ENCODE assay signal across 22 mouse cellular contexts in genomic region chr11:72801182-72801581, GRCm38 (mm10). TPM values are rescaled to one million over a fixed set of nuclear protein-coding genes. Genes with fewer than 3 reads are reported as not detected.
DNase-seq lines count a peak whose midpoint lies in the region; ATAC-seq and TF ChIP-seq lines count a peak whose summit lies in the region.
"Had no signal": no experiment of that assay in that cellular context is flagged by ENCODE, and none has a peak within 500 bp of the region (broad histone marks: within the 10 kb centered on the region; RNA-seq: fewer than 3 reads in every experiment).

No protein-coding gene starts in this region.

- no peaks in the 10 kb centered on the region for H3K9me3 ChIP-seq in intestine, embryonic 15.5 days
- H3K9me3 ChIP-seq in intestine, embryonic 16.5 days (ENCODE audit: control insufficient read depth, low read length): no peaks in the 10 kb centered on the region
- no peaks in the 10 kb centered on the region for H3K9me3 ChIP-seq in intestine, postnatal 0 days (ENCODE audit: control insufficient read depth)
- no peaks in the 10 kb centered on the region for H3K9me3 ChIP-seq in liver, postnatal 0 days (ENCODE audit: low read length)
- H3K9me3 ChIP-seq in embryonic facial prominence, embryonic 10.5 days: no peaks in the 10 kb centered on the region
- H3K9me3 ChIP-seq: G1E had no signal

- H3K4me1 ChIP-seq in intestine, embryonic 15.5 days (replicated peaks): peaks cover 5% of the 10 kb centered on the region
- H3K4me1 ChIP-seq in intestine, embryonic 16.5 days (ENCODE audit: control insufficient read depth, insufficient read depth, low read length): peaks cover 25% of the 10 kb centered on the region
- H3K4me1 ChIP-seq in intestine, postnatal 0 days (replicated peaks; ENCODE audit: control insufficient read depth, insufficient read depth, low read length): peaks cover 16% of the 10 kb centered on the region; the same call in 1 of the 2 replicates
- peaks cover 7% of the 10 kb centered on the region for H3K4me1 ChIP-seq in liver, postnatal 0 days (ENCODE audit: insufficient read depth)
- H3K4me1 ChIP-seq in embryonic facial prominence, embryonic 10.5 days: peaks cover 11% of the 10 kb centered on the region

- H3K4me3 ChIP-seq in intestine, embryonic 15.5 days (replicated peaks): no peak overlapping the region
- H3K4me3 ChIP-seq in intestine, embryonic 16.5 days (ENCODE audit: low read length): no peak overlapping the region
- no peak overlapping the region for H3K4me3 ChIP-seq in intestine, postnatal 0 days (ENCODE audit: low read depth, low read length)
- H3K4me3 ChIP-seq in liver, postnatal 0 days (ENCODE audit: low read depth, low read length): no peak overlapping the region
- no peak overlapping the region for H3K4me3 ChIP-seq in embryonic facial prominence, embryonic 10.5 days

- TF ChIP-seq EP300 in liver, postnatal 0 days (IDR thresholded peaks at IDR 0.05; ENCODE audit: low read depth): no peak

- peak; percentile 17 for DNase-seq in heart, adult 11 months
- no peak for DNase-seq in heart, postnatal 4 days
- DNase-seq in liver, postnatal 0 days: no peak
- DNase-seq in embryonic facial prominence, embryonic 10.5 days (ENCODE audit: low spot score): no peak
- no peak for DNase-seq in thymus, postnatal 0 days (ENCODE audit: low spot score)
- DNase-seq: adrenal gland, adult 2 months; adrenal gland, adult 8-10 months; adrenal gland, postnatal 10 days; adrenal gland, postnatal 14 days; adrenal gland, postnatal 25 days; adrenal gland, postnatal 36 days; B cell, adult 2 months; cerebellum, adult 11 months; cerebellum, adult 11-12 months had no signal

- peak; percentile 75 for ATAC-seq in intestine, embryonic 15.5 days
- peak; percentile 71 for ATAC-seq in intestine, embryonic 16.5 days
- peak; percentile 63 for ATAC-seq in intestine, postnatal 0 days
- ATAC-seq in liver, postnatal 0 days: no peak
- ATAC-seq: activated CD4-positive, CD25-positive, alpha-beta regulatory T cell, adult 4 months; CD4-positive, CD25-positive, alpha-beta regulatory T cell, adult 4 months; Patski had no signal

- H3K36me3 ChIP-seq in intestine, embryonic 15.5 days: no peaks in the 10 kb centered on the region
- H3K36me3 ChIP-seq in intestine, embryonic 16.5 days (ENCODE audit: control insufficient read depth, insufficient read depth, low read length): no peaks in the 10 kb centered on the region
- no peaks in the 10 kb centered on the region for H3K36me3 ChIP-seq in intestine, postnatal 0 days (ENCODE audit: control insufficient read depth, insufficient read depth)
- H3K36me3 ChIP-seq in liver, postnatal 0 days (replicated peaks; ENCODE audit: insufficient read depth, low read length): no peaks in the 10 kb centered on the region
- no peaks in the 10 kb centered on the region for H3K36me3 ChIP-seq in embryonic facial prominence, embryonic 10.5 days (replicated peaks)

- H3K9ac ChIP-seq in intestine, embryonic 15.5 days: no peak overlapping the region
- H3K9ac ChIP-seq in intestine, embryonic 16.5 days (ENCODE audit: low read depth, low read length): no peak overlapping the region
- no peak overlapping the region for H3K9ac ChIP-seq in intestine, postnatal 0 days (ENCODE audit: low read depth, low read length)
- H3K9ac ChIP-seq in liver, postnatal 0 days (replicated peaks): no peak overlapping the region

- no peak overlapping the region for H3K4me2 ChIP-seq in intestine, embryonic 15.5 days (replicated peaks)
- H3K4me2 ChIP-seq in intestine, embryonic 16.5 days (ENCODE audit: low read depth, low read length): no peak overlapping the region
- no peak overlapping the region for H3K4me2 ChIP-seq in intestine, postnatal 0 days (replicated peaks; ENCODE audit: low read depth)
- no peak overlapping the region for H3K4me2 ChIP-seq in liver, postnatal 0 days (ENCODE audit: low read depth, low read length)

- TF ChIP-seq CTCF in intestine, postnatal 0 days (IDR thresholded peaks at IDR 0.05; ENCODE audit: low read depth): no peak
- TF ChIP-seq CTCF in liver, postnatal 0 days (IDR thresholded peaks at IDR 0.05; ENCODE audit: low read depth): no peak

- no peak overlapping the region for H3K27ac ChIP-seq in intestine, embryonic 15.5 days
- no peak overlapping the region for H3K27ac ChIP-seq in intestine, embryonic 16.5 days (ENCODE audit: low read length)
- H3K27ac ChIP-seq in intestine, postnatal 0 days (ENCODE audit: low read depth, low read length): no peak overlapping the region
- H3K27ac ChIP-seq in liver, postnatal 0 days (ENCODE audit: low read depth): no peak overlapping the region
- H3K27ac ChIP-seq in embryonic facial prominence, embryonic 10.5 days (replicated peaks): no peak overlapping the region

- H3K27me3 ChIP-seq in intestine, embryonic 15.5 days (replicated peaks): no peaks in the 10 kb centered on the region
- no peaks in the 10 kb centered on the region for H3K27me3 ChIP-seq in intestine, embryonic 16.5 days (replicated peaks; ENCODE audit: control insufficient read depth, insufficient read depth, low read length)
- H3K27me3 ChIP-seq in intestine, postnatal 0 days (replicated peaks; ENCODE audit: control insufficient read depth, insufficient read depth, low read length): no peaks in the 10 kb centered on the region
- H3K27me3 ChIP-seq in liver, postnatal 0 days (ENCODE audit: insufficient read depth, low read length): no peaks in the 10 kb centered on the region
- H3K27me3 ChIP-seq in embryonic facial prominence, embryonic 10.5 days (replicated peaks; ENCODE audit: low read depth, poor library complexity, severe bottlenecking): no peaks in the 10 kb centered on the region
- H3K27me3 ChIP-seq: CH12.LX, Patski had no signal

RNA-seq across cellular contexts. Expression of gene Zzef1, which starts 5.2 kb away (rescaled TPM):
- 10 to 100 TPM; 28.9 to 29.6 TPM for total RNA-seq in heart, postnatal 4 days (2021)
- 10.5 and 12.6 TPM in 2 replicates for polyA plus RNA-seq in intestine, embryonic 15.5 days (2015; fragmentation: Nextera tagmentation; extraction: Ambion mirVana)
- polyA plus RNA-seq in intestine, embryonic 16.5 days (2015; fragmentation: Nextera tagmentation; extraction: Ambion mirVana): 11.3 and 13.7 TPM in 2 replicates
- 13.9 and 17.6 TPM in 2 replicates for polyA plus RNA-seq in intestine, postnatal 0 days (2015; fragmentation: Nextera tagmentation; extraction: Ambion mirVana)
- polyA plus RNA-seq in liver, postnatal 0 days (2015; fragmentation: Nextera tagmentation; extraction: Ambion mirVana): 3.0 and 3.5 TPM in 2 replicates
- 6.4 and 7.1 TPM in 2 replicates for polyA plus RNA-seq in embryonic facial prominence, embryonic 10.5 days (2016; fragmentation: Nextera tagmentation; extraction: Ambion mirVana)
- 10.4 and 14.9 TPM in 2 replicates for polyA plus RNA-seq in thymus, postnatal 0 days (2015; fragmentation: Nextera tagmentation; extraction: Ambion mirVana)

RNA-seq across cellular contexts. Expression of gene Cyb5d2, which starts 5.2 kb away (rescaled TPM):
- 1 to 10 TPM; 6.7 to 7.3 TPM for total RNA-seq in heart, postnatal 4 days (2021)
- polyA plus RNA-seq in intestine, embryonic 15.5 days (2015; fragmentation: Nextera tagmentation; extraction: Ambion mirVana): 4.1 and 4.8 TPM in 2 replicates
- polyA plus RNA-seq in intestine, embryonic 16.5 days (2015; fragmentation: Nextera tagmentation; extraction: Ambion mirVana): 4.8 and 5.1 TPM in 2 replicates
- 3.1 and 4.0 TPM in 2 replicates for polyA plus RNA-seq in intestine, postnatal 0 days (2015; fragmentation: Nextera tagmentation; extraction: Ambion mirVana)
- polyA plus RNA-seq in liver, postnatal 0 days (2015; fragmentation: Nextera tagmentation; extraction: Ambion mirVana): 4.1 TPM in 2 replicates
- polyA plus RNA-seq in embryonic facial prominence, embryonic 10.5 days (2016; fragmentation: Nextera tagmentation; extraction: Ambion mirVana): 3.9 and 4.5 TPM in 2 replicates
- 5.4 and 6.0 TPM in 2 replicates for polyA plus RNA-seq in thymus, postnatal 0 days (2015; fragmentation: Nextera tagmentation; extraction: Ambion mirVana)
